Mouse (Mus musculus): ENCODE data around the gene Ubqlnl. TPM values are rescaled to one million over a fixed set of nuclear protein-coding genes. Genes with fewer than 3 reads are reported as not detected.

Gene Ubqlnl
- polyA plus RNA-seq, 1 experiment from 2014 or later: not detected

DNA sequence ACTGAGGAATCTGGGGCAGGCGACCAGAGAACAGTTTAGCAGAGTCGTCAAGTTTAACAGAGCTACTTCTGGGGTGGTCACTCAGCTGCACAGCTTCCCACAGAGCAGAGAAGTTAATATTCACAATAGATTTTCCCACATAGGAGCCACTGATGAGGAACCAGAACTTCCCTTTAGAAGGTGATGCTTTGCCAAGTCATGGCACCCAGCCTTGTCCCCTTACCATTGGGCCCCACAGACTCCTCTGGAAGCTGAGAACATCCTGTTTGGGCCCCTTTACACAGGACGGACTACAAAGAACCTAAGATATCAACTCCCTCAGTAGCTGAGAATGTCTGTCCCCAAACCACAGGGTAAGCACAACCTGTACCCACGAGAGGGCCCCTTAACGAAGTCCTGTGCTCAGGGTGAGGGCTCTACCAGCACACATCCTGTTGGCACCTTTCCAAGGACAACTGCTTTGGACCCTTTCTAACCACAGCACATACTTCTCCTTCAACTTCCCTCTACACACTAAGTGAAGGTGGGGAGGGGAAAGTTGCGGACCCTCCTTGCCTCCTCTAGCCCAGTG, 19.4 kb upstream of the Ubqlnl start:
- Histone ChIP-seq H3K27ac (replicated peaks in 1 of 2; ENCODE audit: control insufficient read depth in 1 of 2, insufficient read depth in 1 of 2, low read depth in 2 of 2, low read length in 2 of 2) (no peak overlapping the region), H3K4me1 (ENCODE audit: control insufficient read depth in 2 of 2, insufficient read depth in 2 of 2, low read length in 2 of 2) (no peaks in the 10 kb centered on the region), H3K4me3 (ENCODE audit: control insufficient read depth in 1 of 2, insufficient read depth in 1 of 2, low read depth in 1 of 2, low read length in 2 of 2) (no peak overlapping the region), H3K9ac (ENCODE audit: low read length) (no peak overlapping the region), H3K27me3 (ENCODE audit: control insufficient read depth, insufficient read depth, low read length) (no peaks in the 10 kb centered on the region), H3K4me2 (ENCODE audit: low read length) (no peak overlapping the region), H3K9me3 (ENCODE audit: control insufficient read depth, low read length) (no peaks in the 10 kb centered on the region), H3K36me3 (ENCODE audit: control insufficient read depth, insufficient read depth, low read length) (no peaks in the 10 kb centered on the region)
- ATAC-seq (ENCODE audit: insufficient number of reproducible peaks, insufficient read depth, low FRiP score, low read depth): no peak
- 57% methylated on average over 6 of the region's 6 CpGs for WGBS

DNA sequence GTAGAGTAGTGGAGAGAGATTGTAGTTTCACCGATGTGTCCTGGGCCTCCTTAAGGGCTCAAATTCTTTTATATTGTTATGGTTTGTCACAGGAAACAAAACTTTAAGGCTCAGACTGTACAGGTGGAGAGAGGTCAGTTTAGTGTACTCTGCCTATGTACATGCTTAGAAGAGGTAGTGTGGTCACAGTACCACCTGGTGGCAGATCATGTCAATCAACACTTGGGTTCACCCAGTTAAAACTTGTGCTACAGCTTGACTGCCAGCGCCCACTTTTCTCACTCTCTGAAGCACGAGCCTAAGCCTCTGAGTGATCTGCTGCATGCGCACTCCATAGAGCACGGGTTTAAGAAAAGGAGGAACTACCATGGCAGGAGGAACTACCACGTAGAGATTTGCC, 16.7 kb upstream of the Ubqlnl start:
- Histone ChIP-seq H3K4me1 (ENCODE audit: control insufficient read depth in 2 of 2, insufficient read depth in 2 of 2, low read length in 2 of 2) (no peaks in the 10 kb centered on the region), H3K9me3 (ENCODE audit: control insufficient read depth, low read length) (no peaks in the 10 kb centered on the region), H3K27ac (replicated peaks in 1 of 2; ENCODE audit: control insufficient read depth in 1 of 2, insufficient read depth in 1 of 2, low read depth in 2 of 2, low read length in 2 of 2) (no peak overlapping the region), H3K4me3 (ENCODE audit: control insufficient read depth in 1 of 2, insufficient read depth in 1 of 2, low read depth in 1 of 2, low read length in 2 of 2) (no peak overlapping the region), H3K36me3 (ENCODE audit: control insufficient read depth, insufficient read depth, low read length) (no peaks in the 10 kb centered on the region), H3K9ac (ENCODE audit: low read length) (no peak overlapping the region), H3K4me2 (ENCODE audit: low read length) (no peak overlapping the region), H3K27me3 (ENCODE audit: control insufficient read depth, insufficient read depth, low read length) (no peaks in the 10 kb centered on the region)
- no peak for ATAC-seq (ENCODE audit: insufficient number of reproducible peaks, insufficient read depth, low FRiP score, low read depth)
- WGBS: 75% methylated on average over 6 of the region's 6 CpGs

DNA sequence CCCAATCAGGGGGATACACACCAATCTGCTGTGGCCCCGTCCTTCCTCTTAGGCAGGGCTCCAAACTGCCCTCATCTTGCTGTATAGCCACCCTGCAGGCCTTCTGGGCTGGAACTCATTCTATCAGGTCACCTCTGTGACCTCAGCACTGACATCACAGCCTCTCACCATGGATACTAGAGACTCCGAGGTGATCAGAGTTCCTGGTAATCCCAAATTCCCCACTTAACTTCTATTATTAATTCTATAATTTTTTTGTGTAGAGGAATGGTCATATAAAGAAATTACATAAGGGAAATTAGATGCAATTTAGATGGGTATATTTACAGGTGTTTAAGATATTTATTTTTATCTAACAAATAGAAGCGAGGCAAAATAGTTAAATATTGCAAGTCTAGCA, 7.2 kb downstream of the Ubqlnl start, which contains the start of gene Ubqln3:
Gene Ubqln3 (minus strand): TSS at position 101 of the 400 bp plus-strand sequence.
- WGBS: 71% methylated on average over 3 of the region's 3 CpGs

GRCm38 (mm10) chr7:104137305-104137704, 13.1 kb downstream of the Ubqlnl start, which contains the start of gene Olfr643:
Gene Olfr643, minus strand, starts transcription at chr7:104137405.
- Histone ChIP-seq H3K27me3 (ENCODE audit: control insufficient read depth, insufficient read depth, low read length) (no peaks in the 10 kb centered on the region), H3K4me1 (ENCODE audit: control insufficient read depth in 2 of 2, insufficient read depth in 2 of 2, low read length in 2 of 2) (no peaks in the 10 kb centered on the region), H3K4me3 (ENCODE audit: control insufficient read depth in 1 of 2, insufficient read depth in 1 of 2, low read depth in 1 of 2, low read length in 2 of 2) (no peak within 1 kb of the TSS), H3K36me3 (ENCODE audit: control insufficient read depth, insufficient read depth, low read length) (no peaks in the 10 kb centered on the region), H3K4me2 (ENCODE audit: low read length) (no peak within 1 kb of the TSS), H3K27ac (replicated peaks in 1 of 2; ENCODE audit: control insufficient read depth in 1 of 2, insufficient read depth in 1 of 2, low read depth in 2 of 2, low read length in 2 of 2) (no peak within 1 kb of the TSS), H3K9me3 (ENCODE audit: control insufficient read depth, low read length) (no peaks in the 10 kb centered on the region), H3K9ac (ENCODE audit: low read length) (no peak within 1 kb of the TSS)
- 81% methylated on average over 5 of the region's 5 CpGs for WGBS
- no peak for ATAC-seq (ENCODE audit: insufficient number of reproducible peaks, insufficient read depth, low FRiP score, low read depth)

More for the DNA sequence above, 7.2 kb downstream of the Ubqlnl start, which contains the start of gene Ubqln3:
- H3K27ac ChIP-seq (replicated peaks in 1 of 2; ENCODE audit: control insufficient read depth in 1 of 2, insufficient read depth in 1 of 2, low read depth in 2 of 2, low read length in 2 of 2): no peak within 1 kb of the TSS
- H3K4me1 ChIP-seq (ENCODE audit: control insufficient read depth in 2 of 2, insufficient read depth in 2 of 2, low read length in 2 of 2): no peaks in the 10 kb centered on the region
- no peaks in the 10 kb centered on the region for H3K36me3 ChIP-seq (ENCODE audit: control insufficient read depth, insufficient read depth, low read length)
- no peak within 1 kb of the TSS for H3K9ac ChIP-seq (ENCODE audit: low read length)
- H3K4me3 ChIP-seq (ENCODE audit: control insufficient read depth in 1 of 2, insufficient read depth in 1 of 2, low read depth in 1 of 2, low read length in 2 of 2): no peak within 1 kb of the TSS
- no peaks in the 10 kb centered on the region for H3K9me3 ChIP-seq (ENCODE audit: control insufficient read depth, low read length)
- no peak within 1 kb of the TSS for H3K4me2 ChIP-seq (ENCODE audit: low read length)
- no peak for ATAC-seq (ENCODE audit: insufficient number of reproducible peaks, insufficient read depth, low FRiP score, low read depth)
- H3K27me3 ChIP-seq (ENCODE audit: control insufficient read depth, insufficient read depth, low read length): no peaks in the 10 kb centered on the region

DNA sequence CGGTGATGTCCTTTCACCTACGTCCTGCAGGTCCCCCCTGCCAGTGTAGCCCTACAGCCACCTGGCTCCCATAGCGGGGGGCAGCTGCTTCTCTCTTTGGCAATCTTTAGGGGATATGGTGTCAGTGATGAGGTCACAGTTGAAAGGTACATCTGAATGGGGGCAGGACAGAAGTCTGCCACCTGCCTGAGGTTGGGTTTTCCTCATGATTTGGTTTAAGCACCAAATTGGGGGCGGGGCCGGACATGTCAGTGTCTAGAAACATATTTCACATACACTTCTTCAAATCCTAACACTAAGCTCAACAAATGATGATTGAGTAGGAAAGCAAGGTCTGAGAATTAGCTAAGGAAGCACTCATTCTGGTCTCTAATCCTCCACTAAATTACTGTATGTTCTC, 20.6 kb downstream of the Ubqlnl start, which contains the start of gene Ubqln5:
Gene Ubqln5 (minus strand): TSS at position 101 of the 400 bp plus-strand sequence.
- Histone ChIP-seq H3K27me3 (ENCODE audit: control insufficient read depth, insufficient read depth, low read length) (no peaks in the 10 kb centered on the region), H3K27ac (replicated peaks in 1 of 2; ENCODE audit: control insufficient read depth in 1 of 2, insufficient read depth in 1 of 2, low read depth in 2 of 2, low read length in 2 of 2) (no peak within 1 kb of the TSS), H3K36me3 (ENCODE audit: control insufficient read depth, insufficient read depth, low read length) (no peaks in the 10 kb centered on the region), H3K4me2 (ENCODE audit: low read length) (no peak within 1 kb of the TSS), H3K9ac (ENCODE audit: low read length) (no peak within 1 kb of the TSS), H3K4me1 (ENCODE audit: control insufficient read depth in 2 of 2, insufficient read depth in 2 of 2, low read length in 2 of 2) (no peaks in the 10 kb centered on the region), H3K9me3 (ENCODE audit: control insufficient read depth, low read length) (no peaks in the 10 kb centered on the region), H3K4me3 (ENCODE audit: control insufficient read depth in 1 of 2, insufficient read depth in 1 of 2, low read depth in 1 of 2, low read length in 2 of 2) (no peak within 1 kb of the TSS)
- ATAC-seq (ENCODE audit: insufficient number of reproducible peaks, insufficient read depth, low FRiP score, low read depth): no peak
- 84% methylated on average over 5 of the region's 5 CpGs for WGBS

- no peak within 1 kb of the TSS for H3K4me2 ChIP-seq (ENCODE audit: low read length)
- no peaks in the 10 kb centered on the region for H3K9me3 ChIP-seq (ENCODE audit: control insufficient read depth, low read length)
- no peaks in the 10 kb centered on the region for H3K4me1 ChIP-seq (ENCODE audit: control insufficient read depth in 2 of 2, insufficient read depth in 2 of 2, low read length in 2 of 2)
- no peaks in the 10 kb centered on the region for H3K27me3 ChIP-seq (ENCODE audit: control insufficient read depth, insufficient read depth, low read length)
- no peak within 1 kb of the TSS for H3K27ac ChIP-seq (replicated peaks in 1 of 2; ENCODE audit: control insufficient read depth in 1 of 2, insufficient read depth in 1 of 2, low read depth in 2 of 2, low read length in 2 of 2)
- H3K36me3 ChIP-seq (ENCODE audit: control insufficient read depth, insufficient read depth, low read length): no peaks in the 10 kb centered on the region
- H3K9ac ChIP-seq (ENCODE audit: low read length): no peak within 1 kb of the TSS
- H3K4me3 ChIP-seq (ENCODE audit: control insufficient read depth in 1 of 2, insufficient read depth in 1 of 2, low read depth in 1 of 2, low read length in 2 of 2): no peak within 1 kb of the TSS
- no peak for ATAC-seq (ENCODE audit: insufficient number of reproducible peaks, insufficient read depth, low FRiP score, low read depth)
Observed at GRCm38 (mm10) chr7:104104757-104104972, 45.7 kb downstream of the Ubqlnl start, which contains the start of gene Olfr646. Gene Olfr646, plus strand, starts transcription at chr7:104104873.

DNA sequence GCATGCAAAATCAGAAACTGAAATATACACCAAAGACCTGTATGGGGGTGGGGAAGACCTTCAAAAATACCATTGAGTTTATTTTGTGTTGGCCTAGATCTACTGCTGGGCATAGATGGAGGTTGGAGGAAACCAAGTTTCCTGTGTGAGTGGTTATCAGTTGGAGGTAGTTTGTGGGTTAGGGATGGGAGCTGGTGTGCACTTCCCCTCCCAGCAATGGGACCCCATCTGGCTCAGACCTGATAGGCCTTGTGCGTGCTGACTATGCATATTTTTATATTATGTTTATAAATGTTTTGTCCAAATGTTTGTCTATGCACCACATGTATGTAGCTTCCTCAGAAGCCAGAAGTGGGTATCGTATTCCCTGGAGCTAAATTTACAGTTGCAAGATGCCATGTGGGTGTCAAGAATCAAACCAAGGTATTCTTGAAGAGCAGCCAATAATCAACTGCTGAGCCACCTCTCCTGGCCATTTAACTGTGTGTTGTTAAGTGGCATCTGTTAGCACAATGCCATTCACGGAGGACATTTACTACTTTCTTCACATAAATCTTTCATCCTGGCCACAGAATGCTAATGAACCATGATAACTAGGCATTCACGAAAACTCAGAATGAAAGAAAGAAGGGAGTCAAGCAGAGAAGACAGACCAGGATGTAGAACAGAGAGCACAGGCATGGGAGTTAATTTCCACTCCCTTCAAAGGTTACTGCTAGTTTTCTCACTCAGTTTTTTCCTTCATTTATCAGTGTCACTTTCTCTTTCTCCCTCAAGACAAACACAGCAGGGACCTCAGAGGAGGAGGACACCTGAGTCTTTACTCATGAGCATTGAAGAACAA, 46.2 kb downstream of the Ubqlnl start:
- no peak overlapping the region for H3K9ac ChIP-seq (ENCODE audit: low read length)
- H3K4me2 ChIP-seq (ENCODE audit: low read length): no peak overlapping the region
- H3K4me3 ChIP-seq (ENCODE audit: control insufficient read depth in 1 of 2, insufficient read depth in 1 of 2, low read depth in 1 of 2, low read length in 2 of 2): no peak overlapping the region
- WGBS: 67% methylated on average over 4 of the region's 4 CpGs
- no peaks in the 10 kb centered on the region for H3K4me1 ChIP-seq (ENCODE audit: control insufficient read depth in 2 of 2, insufficient read depth in 2 of 2, low read length in 2 of 2)
- no peaks in the 10 kb centered on the region for H3K27me3 ChIP-seq (ENCODE audit: control insufficient read depth, insufficient read depth, low read length)
- no peak overlapping the region for H3K27ac ChIP-seq (replicated peaks in 1 of 2; ENCODE audit: control insufficient read depth in 1 of 2, insufficient read depth in 1 of 2, low read depth in 2 of 2, low read length in 2 of 2)
- H3K9me3 ChIP-seq (ENCODE audit: control insufficient read depth, low read length): no peaks in the 10 kb centered on the region
- no peaks in the 10 kb centered on the region for H3K36me3 ChIP-seq (ENCODE audit: control insufficient read depth, insufficient read depth, low read length)
- no peak for ATAC-seq (ENCODE audit: insufficient number of reproducible peaks, insufficient read depth, low FRiP score, low read depth)

All from heart, embryonic 14.5 days (tissue).